Mouse (Mus musculus) G1E (cell line): ENCODE results near the gene Dab1. TPM values are rescaled to one million over a fixed set of nuclear protein-coding genes. Genes with fewer than 3 reads are reported as not detected.

Experiments
- ATAC-seq: 2 replicates; pipeline ENCODE4 v1.8.0; 2016; ENCODE audit warnings: mild to moderate bottlenecking; ENCODE audit not compliant: insufficient number of reproducible peaks, poor library complexity, low FRiP score, severe bottlenecking; ENCODE audit errors: extremely low read depth
- DNase-seq: peaks from one replicate; pipeline ENCODE4 v3.0.0; 2012; ENCODE audit warnings: low spot score
- H3K27me3 ChIP-seq: 2 replicates; pipeline ENCODE4 v1.6.1; 2012; ENCODE audit warnings: mild to moderate bottlenecking, low read length, inconsistent platforms; ENCODE audit not compliant: insufficient read depth
- H3K36me3 ChIP-seq: replicated peaks from 2 replicates; pipeline ENCODE3; 2012; ENCODE audit warnings: mild to moderate bottlenecking, inconsistent platforms
- H3K4me1 ChIP-seq: 2 replicates; pipeline ENCODE4 v1.6.1; 2012; ENCODE audit warnings: low read depth, low read length, inconsistent platforms, mixed read lengths; ENCODE audit not compliant: insufficient read depth
- H3K4me3 ChIP-seq: 2 replicates; pipeline ENCODE4 v1.5.1; 2012; ENCODE audit warnings: low read depth, mild to moderate bottlenecking, inconsistent platforms, low read length, moderate library complexity, mixed read lengths
- H3K9me3 ChIP-seq: replicated peaks from 2 replicates; pipeline ENCODE4 v1.6.1; 2012; ENCODE audit warnings: inconsistent platforms
- CTCF ChIP-seq: IDR thresholded peaks from 2 replicates; pipeline ENCODE4 v1.5.1; 2012; ENCODE audit warnings: low read depth, low read length, inconsistent platforms, mixed read lengths
- GATA1 ChIP-seq: IDR thresholded peaks from 2 replicates; pipeline ENCODE4 v1.6.1; 2012; ENCODE audit warnings: borderline replicate concordance, low read length, inconsistent platforms, mixed read lengths
- GATA2 ChIP-seq: IDR thresholded peaks from 2 replicates; pipeline ENCODE4 v1.6.1; 2012; ENCODE audit warnings: low read depth, low read length, inconsistent platforms, borderline replicate concordance
- POLR2AphosphoS5 ChIP-seq: IDR thresholded peaks from 2 replicates; pipeline ENCODE4 v1.6.1; 2012; ENCODE audit warnings: low read depth, low read length, inconsistent platforms; ENCODE audit not compliant: insufficient replicate concordance
- TAL1 ChIP-seq: conservative IDR thresholded peaks from 2 replicates; pipeline ENCODE4 v1.6.1; 2012; ENCODE audit warnings: low read depth, low read length, inconsistent platforms, mixed read lengths
- polyA plus RNA-seq: library from polyadenylated mRNA; stranded (reverse); fragments of >175 nt; gene quantifications from 2 replicates; pipeline ENCODE4 v1.2.3, GENCODE M21; 2012
- total RNA-seq, 2 experiments: library from RNA; stranded (forward) in 1 of 2; stranded (reverse) in 1 of 2; fragments of 200-1000 nt in 1 of 2; fragments of >200 nt in 1 of 2; fragmentation: Nextera tagmentation in 1 of 2; gene quantifications; 2 replicates each; pipeline ENCODE4 v1.2.3; 2014 to 2017

Dab1 gene
- total and polyA plus RNA-seq, 3 experiments, result 0.16 TPM; not detected in 2

DNA sequence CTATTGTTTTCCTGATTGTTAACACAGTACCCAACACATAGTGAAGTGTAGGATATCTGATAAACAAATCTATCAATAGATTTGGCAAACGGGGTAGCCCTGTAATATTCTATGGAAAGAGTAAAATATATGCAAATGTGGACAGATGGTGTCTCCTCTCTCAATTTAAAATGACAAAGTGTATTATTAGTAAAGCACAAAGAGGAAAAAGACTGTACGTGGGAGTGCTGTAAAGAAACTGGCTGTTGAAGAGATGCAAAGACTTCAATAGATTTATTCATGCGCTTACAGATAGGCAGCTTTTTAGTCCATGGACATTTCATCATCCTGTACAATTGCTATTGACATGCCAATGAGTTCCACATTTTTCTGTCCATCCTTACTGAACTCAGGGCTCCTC is 558.9 kb downstream of the Dab1 start:
- ATAC-seq (no peak), DNase-seq (no peak)
- no peaks in the 10 kb centered on the region for H3K36me3 ChIP-seq
- no peaks in the 10 kb centered on the region for H3K4me1 ChIP-seq
- TF ChIP-seq GATA1 (no peak), TAL1 (no peak), CTCF (no peak), GATA2 (no peak), POLR2AphosphoS5 (no peak)
- H3K9me3 ChIP-seq, result peaks cover 13% of the 10 kb centered on the region
- H3K4me3 ChIP-seq, result no peak overlapping the region
- H3K27me3 ChIP-seq, result no peaks in the 10 kb centered on the region

DNA sequence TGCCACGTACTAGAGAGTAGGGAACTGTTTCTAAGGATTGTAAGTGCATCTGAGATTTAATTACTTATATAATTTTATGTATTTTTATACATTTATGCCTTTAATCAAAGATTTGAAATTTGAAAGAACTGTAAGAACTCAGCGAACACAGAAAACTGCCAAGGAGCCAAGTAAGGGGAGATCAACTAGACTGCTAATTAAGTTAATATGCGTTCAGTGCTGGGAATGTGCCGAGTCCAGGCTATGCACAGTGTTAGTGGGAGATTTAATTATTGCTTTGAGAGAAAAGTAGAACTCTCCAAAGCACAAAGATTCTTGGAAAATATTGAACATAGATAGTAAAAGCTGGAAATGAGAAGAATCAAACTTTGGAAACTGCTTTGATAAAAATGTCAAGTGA is 567.2 kb downstream of the Dab1 start:
- Histone ChIP-seq H3K9me3 (peaks cover 26% of the 10 kb centered on the region), H3K4me1 (no peaks in the 10 kb centered on the region), H3K4me3 (no peak overlapping the region), H3K27me3 (no peaks in the 10 kb centered on the region), H3K36me3 (no peaks in the 10 kb centered on the region)
- DNase-seq, result no peak
- no peak for ATAC-seq
- TF ChIP-seq TAL1 (no peak), GATA2 (no peak), POLR2AphosphoS5 (no peak), GATA1 (no peak), CTCF (no peak)

DNA sequence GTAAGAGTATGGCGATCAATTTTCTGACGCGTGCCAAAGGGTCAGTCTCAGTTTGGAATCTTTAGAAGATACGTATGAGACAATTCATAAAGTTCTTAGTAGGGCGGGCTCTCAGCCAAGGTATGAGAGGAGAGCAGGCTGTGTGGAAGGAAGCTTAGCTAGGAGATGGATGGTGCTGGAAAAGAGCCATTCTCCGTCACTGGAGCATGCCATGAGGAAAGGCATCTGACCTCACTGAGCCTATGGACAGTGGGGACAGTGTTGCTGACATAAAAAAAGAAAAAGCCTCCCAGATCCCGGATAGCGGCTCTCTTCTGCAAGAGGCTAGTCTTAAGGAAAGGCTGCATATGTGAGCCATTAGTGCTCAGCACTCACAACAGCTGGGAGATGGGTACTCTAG is 579.5 kb downstream of the Dab1 start:
- Histone ChIP-seq H3K36me3 (no peaks in the 10 kb centered on the region), H3K4me1 (no peaks in the 10 kb centered on the region), H3K9me3 (peaks cover 45% of the 10 kb centered on the region), H3K27me3 (no peaks in the 10 kb centered on the region), H3K4me3 (no peak overlapping the region)
- TF ChIP-seq TAL1 (no peak), POLR2AphosphoS5 (no peak), CTCF (no peak), GATA2 (no peak), GATA1 (no peak)
- no peak for DNase-seq
- no peak for ATAC-seq

DNA sequence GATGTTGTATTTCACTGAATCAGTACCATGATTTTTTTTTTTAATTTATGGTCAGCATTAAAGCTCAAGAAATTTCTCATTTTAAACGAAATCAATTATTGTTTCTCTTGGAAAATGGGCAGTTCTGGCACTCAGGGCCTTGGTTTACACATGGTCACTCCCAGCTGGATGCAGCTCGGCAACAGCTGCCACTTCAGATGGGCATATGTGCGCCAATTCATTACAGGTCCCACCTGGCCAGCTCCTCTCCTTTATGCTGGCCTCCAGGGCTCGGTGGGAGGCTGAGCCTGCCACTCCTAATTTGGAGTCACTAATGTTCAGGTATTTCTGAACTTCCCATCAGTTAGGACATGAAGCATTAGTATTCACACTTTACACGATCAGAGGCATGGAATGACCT is 582.5 kb downstream of the Dab1 start:
- Histone ChIP-seq H3K4me1 (no peaks in the 10 kb centered on the region), H3K36me3 (no peaks in the 10 kb centered on the region), H3K9me3 (peaks cover 48% of the 10 kb centered on the region), H3K4me3 (no peak overlapping the region), H3K27me3 (no peaks in the 10 kb centered on the region)
- no peak for DNase-seq
- no peak for ATAC-seq
- TF ChIP-seq TAL1 (no peak), GATA1 (no peak), CTCF (no peak), GATA2 (no peak), POLR2AphosphoS5 (no peak)

DNA sequence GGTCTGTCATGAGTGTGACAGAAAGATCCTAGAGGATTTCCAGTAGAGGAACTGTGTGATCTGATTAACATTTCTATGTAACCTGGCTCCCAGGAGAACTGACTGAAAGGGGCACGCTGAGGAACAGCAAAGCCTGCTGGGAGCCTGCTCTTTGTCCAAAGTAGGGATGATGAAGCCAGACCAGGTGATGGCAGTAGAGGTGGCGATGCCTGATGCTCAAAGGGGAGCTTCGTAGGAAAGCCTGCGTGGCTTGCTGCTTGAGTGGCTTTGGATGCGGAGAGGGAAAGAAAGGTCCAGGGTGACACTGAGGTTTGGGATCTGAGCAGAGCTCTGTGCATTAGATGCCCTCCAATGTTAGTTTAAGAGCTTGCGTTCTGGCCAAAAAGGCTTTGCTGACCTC is 584.9 kb downstream of the Dab1 start:
- no peaks in the 10 kb centered on the region for H3K36me3 ChIP-seq
- H3K4me1 ChIP-seq, result no peaks in the 10 kb centered on the region
- no peak for ATAC-seq
- no peak overlapping the region for H3K4me3 ChIP-seq
- no peak for DNase-seq
- TF ChIP-seq TAL1, result no peak
- no peak for TF ChIP-seq CTCF
- TF ChIP-seq POLR2AphosphoS5, result no peak
- H3K27me3 ChIP-seq, result no peaks in the 10 kb centered on the region
- peaks cover 40% of the 10 kb centered on the region for H3K9me3 ChIP-seq

DNA sequence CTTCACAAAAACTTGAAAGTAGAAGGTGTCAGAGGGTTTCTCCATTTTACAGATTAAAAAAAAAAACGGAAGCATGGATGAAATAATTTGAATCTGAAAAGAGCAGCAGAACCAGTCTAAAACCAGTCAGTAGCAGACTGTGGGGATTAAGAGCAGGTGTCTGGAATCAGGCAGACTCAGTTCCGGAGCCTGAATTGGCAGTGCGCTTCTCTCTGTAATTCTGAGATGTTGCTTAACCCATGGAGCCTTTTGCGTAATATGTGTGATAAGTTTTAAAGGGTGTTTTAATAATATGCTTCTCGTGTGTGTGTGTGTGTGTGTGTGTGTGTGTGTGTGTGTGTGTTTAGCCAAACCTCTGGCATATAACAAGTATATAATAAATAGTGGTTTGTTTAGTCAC is 587.5 kb downstream of the Dab1 start:
- H3K9me3 ChIP-seq, result peaks cover 38% of the 10 kb centered on the region

DNA sequence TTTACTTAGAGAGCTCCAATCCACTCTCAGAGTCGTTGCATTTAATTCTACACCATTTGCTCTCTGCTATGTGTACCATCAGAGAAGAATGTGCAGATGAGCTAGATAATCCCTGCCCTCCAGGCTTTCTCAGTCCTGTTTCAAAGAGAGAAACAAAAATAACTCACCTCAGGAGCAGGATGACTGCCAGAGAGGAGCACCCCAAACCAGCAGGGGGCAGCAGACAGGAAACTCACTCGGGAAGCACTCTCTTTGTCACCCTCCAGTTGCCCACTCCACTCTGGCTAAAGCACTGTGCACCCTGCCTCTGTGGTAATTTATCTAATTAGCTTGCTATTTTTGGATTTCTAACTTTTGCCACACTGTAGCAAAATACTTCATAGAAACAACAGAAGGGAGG is 589.9 kb downstream of the Dab1 start:
- Histone ChIP-seq H3K9me3 (peaks cover 28% of the 10 kb centered on the region), H3K36me3 (no peaks in the 10 kb centered on the region), H3K4me3 (no peak overlapping the region), H3K27me3 (no peaks in the 10 kb centered on the region), H3K4me1 (no peaks in the 10 kb centered on the region)
- ATAC-seq (no peak), DNase-seq (no peak)
- TF ChIP-seq TAL1 (no peak), CTCF (no peak), POLR2AphosphoS5 (no peak), GATA2 (no peak), GATA1 (no peak)

More for the DNA sequence above, 587.5 kb downstream of the Dab1 start:
- no peak for DNase-seq
- Histone ChIP-seq H3K4me3 (no peak overlapping the region), H3K27me3 (no peaks in the 10 kb centered on the region), H3K36me3 (no peaks in the 10 kb centered on the region), H3K4me1 (no peaks in the 10 kb centered on the region)
- TF ChIP-seq CTCF (no peak), GATA1 (no peak), TAL1 (no peak), GATA2 (no peak), POLR2AphosphoS5 (no peak)
- ATAC-seq, result no peak
